Mouse (Mus musculus) heart, embryonic 14.5 days (tissue): ENCODE data around the gene Arl6ip5. TPM values are rescaled to one million over a fixed set of nuclear protein-coding genes. Genes with fewer than 3 reads are reported as not detected.
A peak's percentile ranks its signal among the peaks of the same experiment; 100 is the strongest.

Experiments used
- ATAC-seq: fragments of 200-750 bp; cut with Nextera tagmentation; 2 replicates; pipeline ENCODE4 v1.8.0; 2017; ENCODE audit warnings: low read depth, moderate TSS enrichment; ENCODE audit not compliant: insufficient number of reproducible peaks, insufficient read depth, low FRiP score
- H3K27ac ChIP-seq, 2 experiments: fragments of 200-500 bp in 1 of 2; fragments of 300-500 bp in 1 of 2; sonication (generic) in 1 of 2; replicated peaks in 1 of 2; 2 replicates each; pipeline ENCODE4 v1.5.1; 2012 to 2014; ENCODE audit warnings: low read depth in 2 of 2, low read length in 2 of 2, control low read depth in 1 of 2, mild to moderate bottlenecking in 1 of 2, mixed read lengths in 1 of 2; ENCODE audit not compliant: control insufficient read depth in 1 of 2, insufficient read depth in 1 of 2
- H3K27me3 ChIP-seq: fragments of 300-500 bp; sonication (generic); 2 replicates; pipeline ENCODE4 v1.6.1; 2014; ENCODE audit warnings: mild to moderate bottlenecking, low read length, control low read depth; ENCODE audit not compliant: control insufficient read depth, insufficient read depth
- H3K36me3 ChIP-seq: fragments of 300-500 bp; sonication (generic); 2 replicates; pipeline ENCODE4 v1.6.1; 2014; ENCODE audit warnings: mild to moderate bottlenecking, control low read depth, low read length, mixed read lengths; ENCODE audit not compliant: control insufficient read depth, insufficient read depth
- H3K4me1 ChIP-seq, 2 experiments: fragments of 200-500 bp in 1 of 2; fragments of 300-500 bp in 1 of 2; sonication (generic) in 1 of 2; 2 replicates each; pipeline ENCODE4 v1.6.1; 2012 to 2014; ENCODE audit warnings: low read length in 2 of 2, control low read depth in 1 of 2, mixed read lengths in 1 of 2; ENCODE audit not compliant: control insufficient read depth in 2 of 2, insufficient read depth in 2 of 2
- H3K4me2 ChIP-seq: fragments of 300-500 bp; sonication (generic); 2 replicates; pipeline ENCODE4 v1.6.1; 2014; ENCODE audit warnings: mild to moderate bottlenecking, low read length
- H3K4me3 ChIP-seq, 2 experiments: fragments of 200-500 bp in 1 of 2; fragments of 300-500 bp in 1 of 2; sonication (generic) in 1 of 2; 2 replicates each; pipeline ENCODE4 v1.5.1; 2012 to 2014; ENCODE audit warnings: low read length in 2 of 2, mild to moderate bottlenecking in 2 of 2, control low read depth in 1 of 2, low read depth in 1 of 2, moderate library complexity in 1 of 2; ENCODE audit not compliant: control insufficient read depth in 1 of 2, insufficient read depth in 1 of 2
- H3K9ac ChIP-seq: fragments of 300-500 bp; sonication (generic); 2 replicates; pipeline ENCODE4 v1.6.1; 2014; ENCODE audit warnings: mild to moderate bottlenecking, low read length
- H3K9me3 ChIP-seq: fragments of 300-500 bp; sonication (generic); 2 replicates; pipeline ENCODE4 v1.6.1; 2016; ENCODE audit warnings: low read length, control low read depth; ENCODE audit not compliant: control insufficient read depth
- WGBS: fragments of 180-500 bp; shearing (Covaris S2); extraction: QIAGEN DNeasy Blood & Tissue Kit; methylation state at CpG from one replicate; pipeline ENCODE4 v1.1.7; 2014; 5-methylcytosine and 5-hydroxymethylcytosine counted together
- polyA plus RNA-seq: library from polyadenylated mRNA; unstranded; fragments of >200 nt; fragmentation: Nextera tagmentation; extraction: Ambion mirVana; gene quantifications from 2 replicates; pipeline ENCODE4 v1.2.1, GENCODE M21; 2014

Gene Arl6ip5
- polyA plus RNA-seq, 1 experiment from 2014 or later, result 57.9 TPM

GRCm38 (mm10) chr6:97204952-97205351 lies 5.5 kb upstream of the Arl6ip5 start:
- Histone ChIP-seq H3K36me3 (peaks cover 23% of the 10 kb centered on the region), H3K27ac (peak overlapping the region; percentile 68 to 89), H3K9ac (peak overlapping the region; percentile 100), H3K27me3 (no peaks in the 10 kb centered on the region), H3K9me3 (no peaks in the 10 kb centered on the region), H3K4me3 (peak overlapping the region; percentile 96 to 99), H3K4me1 (peaks cover 5 to 15% of the 10 kb centered on the region in 2 experiments; a peak in 3 of 4 replicates), H3K4me2 (peak overlapping the region; percentile 87)
- WGBS, result under 1% methylated on average over 16 of the region's 16 CpGs
- peak; percentile 42; the same call in 1 of the 2 replicates for ATAC-seq

DNA sequence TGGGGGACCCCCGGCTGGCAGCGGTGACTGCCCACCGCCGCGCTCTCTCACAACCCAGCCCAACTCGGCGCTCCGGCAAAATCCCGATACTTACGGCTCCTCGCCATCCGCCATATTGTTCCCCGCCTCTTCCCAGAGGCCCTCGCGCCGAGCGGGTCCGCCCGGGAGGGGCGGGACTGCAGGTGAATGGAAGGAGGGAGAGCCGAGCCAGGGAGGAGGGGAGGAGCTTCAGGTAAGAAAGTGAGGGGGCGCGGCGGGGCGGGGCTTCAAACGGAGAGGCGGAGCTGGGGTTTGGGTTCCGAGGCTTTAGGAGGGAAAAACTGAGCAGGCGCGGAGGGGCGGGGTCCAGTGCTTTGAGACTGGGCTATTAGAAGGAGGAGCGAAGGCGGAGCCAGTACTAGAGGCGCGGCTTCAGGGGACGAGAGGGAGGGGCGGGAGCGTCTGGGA lies 5.0 kb upstream of the Arl6ip5 start, which contains the start of gene Uba3:
Gene Uba3, minus strand, starts transcription at position 209 of the 447 bp plus-strand sequence.
- H3K4me2 ChIP-seq, result peak within 1 kb of the TSS; percentile 87
- H3K27me3 ChIP-seq, result no peaks in the 10 kb centered on the region
- H3K4me1 ChIP-seq, result peaks cover 5 to 18% of the 10 kb centered on the region in 2 experiments; a peak in 3 of 4 replicates
- under 1% methylated on average over 35 of the region's 38 CpGs for WGBS
- H3K27ac ChIP-seq, result peak within 1 kb of the TSS; percentile 68 to 89
- H3K9me3 ChIP-seq, result no peaks in the 10 kb centered on the region
- peak within 1 kb of the TSS; percentile 100 for H3K9ac ChIP-seq
- H3K36me3 ChIP-seq, result peaks cover 18% of the 10 kb centered on the region
- peak; percentile 98 for ATAC-seq
- peak within 1 kb of the TSS; percentile 96 to 99 for H3K4me3 ChIP-seq

- peaks cover 5% of the 10 kb centered on the region for H3K36me3 ChIP-seq
- H3K9ac ChIP-seq, result no peak overlapping the region
- 75% methylated on average over 4 of the region's 4 CpGs for WGBS
- H3K27me3 ChIP-seq, result no peaks in the 10 kb centered on the region
- no peak for ATAC-seq
- no peak overlapping the region for H3K4me3 ChIP-seq
- H3K4me1 ChIP-seq, result peaks cover 8 to 26% of the 10 kb centered on the region in 2 experiments
- no peak overlapping the region for H3K4me2 ChIP-seq
- no peaks in the 10 kb centered on the region for H3K9me3 ChIP-seq
- H3K27ac ChIP-seq, result no peak overlapping the region
Measured at GRCm38 (mm10) chr6:97207085-97207484, 3.4 kb upstream of the Arl6ip5 start.

DNA sequence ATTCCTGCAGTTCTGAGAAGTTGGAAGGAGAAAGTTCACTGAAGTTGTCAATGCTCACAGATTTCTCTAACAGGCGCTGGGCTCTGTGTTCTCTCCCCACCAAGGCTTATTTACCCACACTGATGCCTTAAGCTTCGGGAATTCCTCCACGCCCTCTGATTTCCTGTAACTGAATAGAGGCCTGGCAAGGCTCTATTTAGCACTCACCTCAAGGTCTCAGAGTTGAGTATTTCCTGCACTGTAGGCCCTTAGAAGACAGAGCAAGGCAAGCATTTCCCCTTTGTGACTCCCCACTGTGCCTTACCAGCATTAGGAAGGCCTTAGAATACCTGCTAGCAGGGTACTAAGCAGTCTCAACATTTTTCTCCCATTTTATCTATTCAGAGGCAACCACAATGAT lies 2.1 kb upstream of the Arl6ip5 start:
- H3K27me3 ChIP-seq, result no peaks in the 10 kb centered on the region
- no peaks in the 10 kb centered on the region for H3K36me3 ChIP-seq
- ATAC-seq, result no peak
- H3K4me2 ChIP-seq, result no peak overlapping the region
- H3K4me3 ChIP-seq, result no peak overlapping the region
- H3K4me1 ChIP-seq, result peaks cover 11 to 36% of the 10 kb centered on the region in 2 experiments
- no peaks in the 10 kb centered on the region for H3K9me3 ChIP-seq
- peak overlapping the region; percentile 4 to 27; a peak in 1 of 4 replicates for H3K27ac ChIP-seq
- H3K9ac ChIP-seq, result no peak overlapping the region
- 51% methylated on average over 3 of the region's 3 CpGs for WGBS

- H3K27ac ChIP-seq, result no peak overlapping the region
- H3K4me2 ChIP-seq, result no peak overlapping the region
- no peak for ATAC-seq
- H3K4me3 ChIP-seq, result no peak overlapping the region
- H3K9ac ChIP-seq, result no peak overlapping the region
- 57% methylated on average over 3 of the region's 3 CpGs for WGBS
- no peaks in the 10 kb centered on the region for H3K36me3 ChIP-seq
- H3K9me3 ChIP-seq, result no peaks in the 10 kb centered on the region
- H3K4me1 ChIP-seq, result peaks cover 11 to 34% of the 10 kb centered on the region in 2 experiments
- H3K27me3 ChIP-seq, result no peaks in the 10 kb centered on the region
Measured at GRCm38 (mm10) chr6:97209201-97209600, 1.3 kb upstream of the Arl6ip5 start.

GRCm38 (mm10) chr6:97209751-97210150 lies 738 bp upstream of the Arl6ip5 start:
- Histone ChIP-seq H3K27me3 (no peaks in the 10 kb centered on the region), H3K9me3 (no peaks in the 10 kb centered on the region), H3K9ac (no peak overlapping the region), H3K4me2 (no peak overlapping the region), H3K36me3 (peaks cover 4% of the 10 kb centered on the region), H3K4me1 (peaks cover 9 to 29% of the 10 kb centered on the region in 2 experiments), H3K27ac (no peak overlapping the region), H3K4me3 (no peak overlapping the region)
- ATAC-seq, result no peak
- 86% methylated on average over 4 of the region's 4 CpGs for WGBS

DNA sequence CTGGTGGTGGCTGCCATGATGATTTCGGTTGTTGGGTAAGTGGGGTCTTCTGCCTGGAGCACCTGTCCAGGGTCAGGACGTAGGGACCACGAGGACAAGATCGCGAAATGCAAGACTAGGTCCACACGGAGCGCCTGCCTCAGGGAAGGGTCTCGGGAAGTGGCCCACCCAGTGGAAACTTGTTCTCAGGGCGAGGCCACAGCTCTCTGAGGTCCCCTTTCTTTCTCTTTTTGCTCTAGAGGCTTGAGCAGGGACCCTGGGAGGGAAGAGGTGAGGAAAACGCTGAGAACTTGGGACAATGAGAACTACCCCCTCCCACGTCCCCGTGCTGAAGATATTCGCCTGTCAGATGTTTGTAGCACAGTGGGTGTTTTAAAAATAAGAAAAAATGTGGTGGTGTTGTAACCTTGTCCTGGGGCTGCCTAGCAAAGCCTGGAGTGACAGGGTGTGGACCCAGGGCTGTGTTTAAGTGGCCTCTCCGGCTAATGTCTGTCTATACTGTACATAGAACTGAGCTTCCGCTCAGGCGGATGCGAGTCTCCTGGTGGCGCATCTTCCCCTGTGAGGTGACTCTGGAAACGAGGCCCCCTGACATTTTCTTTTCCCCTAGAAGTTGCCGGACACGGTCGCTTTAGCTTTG lies 593 bp downstream of the Arl6ip5 start:
- H3K27me3 ChIP-seq, result no peaks in the 10 kb centered on the region
- H3K4me1 ChIP-seq, result peaks cover 9 to 34% of the 10 kb centered on the region in 2 experiments
- H3K9me3 ChIP-seq, result 0 out of 2 replicates have a peak, but pooled peaks cover 3% of the 10 kb centered on the region
- H3K36me3 ChIP-seq, result peaks cover 12% of the 10 kb centered on the region
- H3K4me3 ChIP-seq, result peak overlapping the region; percentile 84 to 100
- peak overlapping the region; percentile 92 for H3K9ac ChIP-seq
- under 1% methylated on average over 22 of the region's 22 CpGs for WGBS
- peak overlapping the region; percentile 89 for H3K4me2 ChIP-seq
- peak overlapping the region; percentile 82 to 90 for H3K27ac ChIP-seq
- ATAC-seq, result peak; percentile 59
